Mouse (Mus musculus): Measurements from ENCODE around the gene Epn1. TPM values are rescaled to one million over a fixed set of nuclear protein-coding genes. Genes with fewer than 3 reads are reported as not detected.

The Epn1 gene
- polyA plus RNA-seq (2012; rRNA removed) = 186 and 241 TPM in 2 replicates

GRCm38 (mm10) chr7:5080010-5080751 lies at the start of gene Epn1:
Epn1 (plus strand) TSS chr7:5080235.

GRCm38 (mm10) chr7:5033818-5034217 lies 46.2 kb upstream of the Epn1 start, which contains the start of gene 4632433K11Rik:
4632433K11Rik (plus strand) TSS chr7:5034118.

GRCm38 (mm10) chr7:5038109-5038732 lies 41.8 kb upstream of the Epn1 start, which contains the start of gene Zfp784:
Zfp784 (minus strand) TSS chr7:5038446.

GRCm38 (mm10) chr7:5051193-5052192 lies 28.5 kb upstream of the Epn1 start, which contains the start of gene Zfp580:
Zfp580 (plus strand) TSS chr7:5051538.

DNA sequence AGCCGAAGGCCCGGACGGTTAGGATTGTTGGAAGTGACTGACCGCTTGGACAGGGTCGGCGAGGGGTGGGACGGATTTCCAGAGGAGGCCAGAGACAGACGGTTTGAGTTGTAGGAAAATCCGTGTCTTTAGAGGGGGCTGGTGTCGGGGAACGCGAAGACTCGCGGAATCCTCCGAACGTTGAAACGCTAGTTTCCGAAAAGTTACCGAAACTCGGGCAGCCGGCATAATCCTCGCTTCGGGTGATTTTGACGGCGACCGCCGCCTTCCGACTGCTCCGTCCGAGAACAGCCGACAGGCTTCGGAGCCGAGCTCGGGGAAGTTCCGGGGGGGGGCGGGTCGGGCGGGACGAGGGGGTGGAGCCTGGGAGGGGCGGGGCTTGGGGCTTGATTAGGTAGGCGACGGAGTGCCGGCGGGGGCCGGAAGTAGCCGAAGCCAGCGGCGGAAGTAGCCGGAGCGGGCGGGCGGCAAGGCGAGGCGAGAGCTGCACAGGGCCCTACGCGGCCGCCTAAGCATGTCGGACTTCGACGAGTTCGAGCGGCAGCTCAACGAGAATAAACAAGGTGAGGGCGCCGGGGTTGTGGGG lies 18.2 kb upstream of the Epn1 start, which contains the start of gene U2af2:
U2af2 (plus strand) TSS at position 370 of the 586 bp plus-strand sequence.

DNA sequence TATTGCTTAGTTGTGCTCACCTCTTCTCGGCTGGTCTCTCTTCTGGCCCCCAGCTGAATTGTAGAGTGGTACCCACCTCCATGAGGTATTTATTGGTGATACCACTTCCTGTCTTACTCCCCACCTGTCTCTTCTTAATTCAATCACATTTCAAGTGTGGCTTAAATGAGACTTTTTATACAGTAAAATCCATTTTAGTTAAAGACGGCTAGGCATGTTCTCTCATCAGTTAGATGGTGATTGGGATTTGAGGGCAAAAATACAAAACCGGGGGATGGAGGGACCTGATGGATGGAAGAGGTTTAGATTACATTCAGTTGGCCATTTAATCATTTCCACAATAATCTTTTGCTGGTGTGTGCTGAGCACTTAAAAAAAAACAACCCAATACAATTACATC lies 36.8 kb downstream of the Epn1 start, which contains the start of gene Rfpl4:
Rfpl4 (minus strand) TSS at position 101 of the 400 bp plus-strand sequence.

GRCm38 (mm10) chr7:5125549-5126406 lies 45.7 kb downstream of the Epn1 start, which contains the start of gene Rasl2-9:
Rasl2-9 (minus strand) TSS chr7:5125950.

Other genes with a start within 250 kb of the Epn1 start
- 0.68 and 1.5 TPM in 2 replicates for gene Shisa7, start 235.5 kb upstream of the Epn1 start, polyA plus RNA-seq (2012; rRNA removed)
- gene Isoc2b, start 210.0 kb upstream of the Epn1 start, polyA plus RNA-seq (2012; rRNA removed) = 17.4 and 25.7 TPM in 2 replicates
- gene Isoc2a, start 203.1 kb upstream of the Epn1 start, polyA plus RNA-seq (2012; rRNA removed) = 12.8 and 15.9 TPM in 2 replicates
- 0.05 TPM in 1 of 2 replicates, not detected in the other for gene Gm36210, start 173.7 kb upstream of the Epn1 start, polyA plus RNA-seq (2012; rRNA removed)
- gene Zfp628, start 165.0 kb upstream of the Epn1 start, polyA plus RNA-seq (2012; rRNA removed) = 13.0 and 16.4 TPM in 2 replicates
- gene Nat14, start 158.2 kb upstream of the Epn1 start, polyA plus RNA-seq (2012; rRNA removed) = 5.5 and 7.6 TPM in 2 replicates
- gene Ssc5d, start 154.4 kb upstream of the Epn1 start, polyA plus RNA-seq (2012; rRNA removed) = 4.7 and 6.8 TPM in 2 replicates
- gene Sbk2, start 115.8 kb upstream of the Epn1 start, polyA plus RNA-seq (2012; rRNA removed) = 4.1 and 12.6 TPM in 2 replicates
- 0.12 and 0.40 TPM in 2 replicates for gene Sbk3, start 109.1 kb upstream of the Epn1 start, polyA plus RNA-seq (2012; rRNA removed)
- gene Zfp579, start 84.1 kb upstream of the Epn1 start, polyA plus RNA-seq (2012; rRNA removed) = 58.0 and 73.6 TPM in 2 replicates
- gene Zfp524, start 65.8 kb upstream of the Epn1 start, polyA plus RNA-seq (2012; rRNA removed) = 21.3 and 34.0 TPM in 2 replicates
- 13.2 and 13.7 TPM in 2 replicates for gene Fiz1, start 65.5 kb upstream of the Epn1 start, polyA plus RNA-seq (2012; rRNA removed)
- gene Gm44973, start 64.7 kb upstream of the Epn1 start, polyA plus RNA-seq (2012; rRNA removed) = 0.17 TPM in 1 of 2 replicates, not detected in the other
- gene Zfp865, start 59.9 kb upstream of the Epn1 start, polyA plus RNA-seq (2012; rRNA removed) = 16.3 and 18.3 TPM in 2 replicates
- 2.9 and 4.2 TPM in 2 replicates for gene Ccdc106, start 59.7 kb upstream of the Epn1 start, polyA plus RNA-seq (2012; rRNA removed)
- gene 4632433K11Rik, start 46.1 kb upstream of the Epn1 start, polyA plus RNA-seq (2012; rRNA removed) = not detected in 2 replicates
- 2.6 and 2.8 TPM in 2 replicates for gene Zfp784, start 41.8 kb upstream of the Epn1 start, polyA plus RNA-seq (2012; rRNA removed)
- 13.4 and 37.9 TPM in 2 replicates for gene Zfp580, start 28.7 kb upstream of the Epn1 start, polyA plus RNA-seq (2012; rRNA removed)
- 49.3 and 66.5 TPM in 2 replicates for gene U2af2, start 18.1 kb upstream of the Epn1 start, polyA plus RNA-seq (2012; rRNA removed)
- not detected in 2 replicates for gene Rfpl4, start 36.7 kb downstream of the Epn1 start, polyA plus RNA-seq (2012; rRNA removed)
- gene Rasl2-9, start 45.7 kb downstream of the Epn1 start, polyA plus RNA-seq (2012; rRNA removed) = not detected in 2 replicates
- gene Vmn1r55, start 69.4 kb downstream of the Epn1 start, polyA plus RNA-seq (2012; rRNA removed) = not detected in 2 replicates
- not detected in 2 replicates for gene Vmn1r56, start 116.5 kb downstream of the Epn1 start, polyA plus RNA-seq (2012; rRNA removed)
- not detected in 2 replicates for gene Vmn1r57, start 138.3 kb downstream of the Epn1 start, polyA plus RNA-seq (2012; rRNA removed)

All from stomach, adult 2 months (tissue).